Mouse (Mus musculus) G1E (cell line): ENCODE measurements at regions not wholly inside any gene's neighbourhood (a gene's known extent, or its start where the extent isn't known, plus 50 kb on each side); places are given as distances from the start of the nearest gene placed in this dataset.

Experiments used
- ATAC-seq: 2 replicates; pipeline ENCODE4 v1.8.0; 2016; ENCODE audit warnings: mild to moderate bottlenecking; ENCODE audit not compliant: insufficient number of reproducible peaks, poor library complexity, low FRiP score, severe bottlenecking; ENCODE audit errors: extremely low read depth
- DNase-seq: peaks from one replicate; pipeline ENCODE4 v3.0.0; 2012; ENCODE audit warnings: low spot score
- H3K27me3 ChIP-seq: 2 replicates; pipeline ENCODE4 v1.6.1; 2012; ENCODE audit warnings: mild to moderate bottlenecking, low read length, inconsistent platforms; ENCODE audit not compliant: insufficient read depth
- H3K36me3 ChIP-seq: replicated peaks from 2 replicates; pipeline ENCODE3; 2012; ENCODE audit warnings: mild to moderate bottlenecking, inconsistent platforms
- H3K4me1 ChIP-seq: 2 replicates; pipeline ENCODE4 v1.6.1; 2012; ENCODE audit warnings: low read depth, low read length, inconsistent platforms, mixed read lengths; ENCODE audit not compliant: insufficient read depth
- H3K4me3 ChIP-seq: 2 replicates; pipeline ENCODE4 v1.5.1; 2012; ENCODE audit warnings: low read depth, mild to moderate bottlenecking, inconsistent platforms, low read length, moderate library complexity, mixed read lengths
- H3K9me3 ChIP-seq: replicated peaks from 2 replicates; pipeline ENCODE4 v1.6.1; 2012; ENCODE audit warnings: inconsistent platforms
- CTCF ChIP-seq: IDR thresholded peaks from 2 replicates; pipeline ENCODE4 v1.5.1; 2012; ENCODE audit warnings: low read depth, low read length, inconsistent platforms, mixed read lengths
- GATA1 ChIP-seq: IDR thresholded peaks from 2 replicates; pipeline ENCODE4 v1.6.1; 2012; ENCODE audit warnings: borderline replicate concordance, low read length, inconsistent platforms, mixed read lengths
- GATA2 ChIP-seq: IDR thresholded peaks from 2 replicates; pipeline ENCODE4 v1.6.1; 2012; ENCODE audit warnings: low read depth, low read length, inconsistent platforms, borderline replicate concordance
- POLR2AphosphoS5 ChIP-seq: IDR thresholded peaks from 2 replicates; pipeline ENCODE4 v1.6.1; 2012; ENCODE audit warnings: low read depth, low read length, inconsistent platforms; ENCODE audit not compliant: insufficient replicate concordance
- TAL1 ChIP-seq: conservative IDR thresholded peaks from 2 replicates; pipeline ENCODE4 v1.6.1; 2012; ENCODE audit warnings: low read depth, low read length, inconsistent platforms, mixed read lengths

GRCm38 (mm10) chr14:76324246-76324645, 90.5 kb upstream of the Tsc22d1 start:
- no peaks in the 10 kb centered on the region for H3K36me3 ChIP-seq
- H3K4me3 ChIP-seq: no peak overlapping the region
- DNase-seq (no peak), ATAC-seq (no peak)
- no peak for TF ChIP-seq POLR2AphosphoS5
- TF ChIP-seq GATA1: no peak
- no peak for TF ChIP-seq GATA2
- no peak for TF ChIP-seq TAL1
- no peak for TF ChIP-seq CTCF
- H3K4me1 ChIP-seq: no peaks in the 10 kb centered on the region
- H3K9me3 ChIP-seq: peaks cover 8% of the 10 kb centered on the region
- H3K27me3 ChIP-seq: no peaks in the 10 kb centered on the region

GRCm38 (mm10) chr14:76329983-76330382, 84.8 kb upstream of the Tsc22d1 start:
- no peak for ATAC-seq
- DNase-seq: no peak
- no peak overlapping the region for H3K4me3 ChIP-seq
- H3K27me3 ChIP-seq: no peaks in the 10 kb centered on the region
- no peak for TF ChIP-seq CTCF
- H3K4me1 ChIP-seq: no peaks in the 10 kb centered on the region
- H3K36me3 ChIP-seq: no peaks in the 10 kb centered on the region
- peaks cover 6% of the 10 kb centered on the region for H3K9me3 ChIP-seq

- DNase-seq (no peak), ATAC-seq (no peak)
- H3K27me3 ChIP-seq: no peaks in the 10 kb centered on the region
- H3K9me3 ChIP-seq: peaks cover 2% of the 10 kb centered on the region; the same call in 1 of the 2 replicates
- TF ChIP-seq POLR2AphosphoS5: no peak
- no peak for TF ChIP-seq GATA2
- no peak for TF ChIP-seq TAL1
- TF ChIP-seq CTCF: no peak
- TF ChIP-seq GATA1: no peak
- no peak overlapping the region for H3K4me3 ChIP-seq
- H3K36me3 ChIP-seq: no peaks in the 10 kb centered on the region
- no peaks in the 10 kb centered on the region for H3K4me1 ChIP-seq
These were observed 83.0 kb upstream of the Tsc22d1 start for GRCm38 (mm10) chr14:76331497-76332335.

GRCm38 (mm10) chr14:76332336-76332703, 82.4 kb upstream of the Tsc22d1 start:
- peaks cover 2% of the 10 kb centered on the region; the same call in 1 of the 2 replicates for H3K9me3 ChIP-seq
- TF ChIP-seq GATA1: no peak
- ATAC-seq: no peak

GRCm38 (mm10) chr14:76340789-76341188, 74.0 kb upstream of the Tsc22d1 start:
- Histone ChIP-seq H3K4me1 (no peaks in the 10 kb centered on the region), H3K36me3 (no peaks in the 10 kb centered on the region), H3K27me3 (no peaks in the 10 kb centered on the region), H3K4me3 (no peak overlapping the region), H3K9me3 (peaks cover 2% of the 10 kb centered on the region)
- ATAC-seq (no peak), DNase-seq (no peak)
- TF ChIP-seq GATA2 (no peak), GATA1 (no peak), POLR2AphosphoS5 (no peak), CTCF (no peak), TAL1 (no peak)

More at GRCm38 (mm10) chr14:76332336-76332703, 82.4 kb upstream of the Tsc22d1 start:
- no peaks in the 10 kb centered on the region for H3K36me3 ChIP-seq
- H3K4me1 ChIP-seq: no peaks in the 10 kb centered on the region
- no peak overlapping the region for H3K4me3 ChIP-seq
- DNase-seq: no peak
- H3K27me3 ChIP-seq: no peaks in the 10 kb centered on the region

- no peak for ATAC-seq
- no peaks in the 10 kb centered on the region for H3K27me3 ChIP-seq
- no peaks in the 10 kb centered on the region for H3K36me3 ChIP-seq
- no peak for DNase-seq
- H3K9me3 ChIP-seq: peaks cover 2% of the 10 kb centered on the region
- H3K4me3 ChIP-seq: no peak overlapping the region
- TF ChIP-seq CTCF (no peak), GATA1 (no peak)
- H3K4me1 ChIP-seq: no peaks in the 10 kb centered on the region
These were observed 73.5 kb upstream of the Tsc22d1 start for GRCm38 (mm10) chr14:76341226-76341625.

GRCm38 (mm10) chr14:76351856-76352255, 62.9 kb upstream of the Tsc22d1 start:
- no peak for TF ChIP-seq GATA2
- TF ChIP-seq CTCF: no peak
- no peak for TF ChIP-seq POLR2AphosphoS5
- TF ChIP-seq TAL1: no peak
- TF ChIP-seq GATA1: no peak
- no peak for DNase-seq
- Histone ChIP-seq H3K4me1 (no peaks in the 10 kb centered on the region), H3K9me3 (peaks cover 12% of the 10 kb centered on the region), H3K36me3 (no peaks in the 10 kb centered on the region), H3K27me3 (no peaks in the 10 kb centered on the region), H3K4me3 (no peak overlapping the region)
- no peak for ATAC-seq
